Mouse (Mus musculus) cerebellum, adult 11 months (tissue): ENCODE data around the gene Rtn4rl1.

ENCODE experiments used
- DNase-seq: peaks from one replicate; pipeline ENCODE4 v3.0.0; 2022

Gene Rtn4rl1

DNA sequence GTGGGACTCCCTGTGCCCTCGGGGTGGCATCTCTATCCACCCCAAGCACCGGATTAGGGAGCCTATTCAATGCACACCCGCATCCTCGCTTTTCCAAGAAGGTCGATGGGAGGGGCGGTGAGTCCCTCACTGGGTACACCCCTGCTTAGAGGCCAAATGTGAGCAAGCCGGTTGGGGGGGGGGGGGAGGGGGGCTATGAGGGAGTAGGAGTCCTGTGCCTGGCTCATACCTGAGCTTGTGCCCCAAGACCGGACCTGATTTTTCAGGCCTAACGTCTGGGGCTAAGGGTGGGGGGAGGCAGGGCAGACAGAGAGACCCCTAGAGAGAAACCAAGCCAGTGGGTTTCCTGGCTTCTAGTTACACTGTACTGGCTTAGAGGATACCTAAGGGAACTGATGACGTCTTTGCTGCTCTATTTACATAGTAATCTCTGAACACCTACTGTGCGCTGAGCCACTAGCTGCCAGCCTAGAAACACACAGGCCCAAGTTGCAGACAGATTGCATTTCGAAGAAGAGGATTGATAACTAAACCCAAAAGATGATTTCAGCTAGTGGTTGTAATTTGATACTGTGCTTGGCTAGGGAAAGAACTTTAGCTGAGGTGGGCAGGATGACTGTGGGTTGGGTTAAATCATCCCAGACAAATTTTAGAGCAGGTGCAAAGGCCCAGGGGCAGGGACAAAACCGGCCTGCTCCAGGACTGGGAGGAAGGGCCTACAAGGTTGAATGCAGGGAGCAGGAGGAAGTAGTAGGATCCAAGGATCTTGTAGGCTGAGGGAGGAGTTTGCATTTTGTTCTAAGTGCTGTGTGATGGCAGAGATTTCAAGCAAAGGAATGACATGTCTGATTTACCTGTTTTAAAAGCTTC, 20.7 kb downstream of the Rtn4rl1 start:
- DNase-seq, result no peak

GRCm38 (mm10) chr11:75220115-75220514, 26.5 kb downstream of the Rtn4rl1 start:
- DNase-seq, result no peak

GRCm38 (mm10) chr11:75220517-75221145, 27.0 kb downstream of the Rtn4rl1 start:
- DNase-seq, result no peak

DNA sequence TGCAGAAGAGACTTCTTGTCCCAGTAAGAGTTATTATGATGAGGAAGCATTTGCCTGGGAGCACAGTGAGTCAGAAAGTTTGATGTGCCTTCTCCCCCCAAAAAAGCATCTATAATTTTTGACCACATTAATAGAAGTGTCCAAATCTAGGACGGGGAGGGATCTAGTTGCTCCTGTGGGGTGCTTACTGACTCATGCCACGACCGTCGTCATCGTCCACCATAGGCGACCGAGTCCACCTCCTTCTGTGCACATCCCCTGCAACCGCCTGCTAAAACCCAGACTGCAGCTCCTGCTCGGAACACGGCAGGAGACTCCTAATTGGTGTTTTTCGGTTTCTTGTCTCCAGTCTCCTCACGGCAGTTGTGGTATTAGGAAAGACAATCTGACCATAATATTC, 30.5 kb downstream of the Rtn4rl1 start:
- no peak for DNase-seq

DNA sequence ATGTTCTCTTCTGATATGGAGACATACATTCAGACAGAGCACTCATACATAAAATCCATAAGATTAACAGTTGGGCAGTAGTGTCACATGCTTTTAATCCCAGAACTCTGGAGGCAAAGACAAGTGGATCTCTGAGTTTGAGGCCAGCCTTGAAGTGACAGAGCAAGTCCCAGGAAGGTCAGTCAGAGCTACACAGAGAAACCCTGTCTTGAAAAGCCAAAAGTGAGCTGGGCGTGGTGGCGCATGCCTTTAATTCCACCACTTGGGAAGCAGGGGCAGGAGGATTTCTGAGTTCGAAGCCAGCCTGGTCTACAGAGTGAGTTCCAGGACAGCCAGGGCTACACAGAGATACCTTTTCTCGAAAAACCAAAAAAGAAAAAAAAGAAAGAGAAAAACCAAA, 31.3 kb downstream of the Rtn4rl1 start:
- DNase-seq, result no peak

GRCm38 (mm10) chr11:75227632-75228031, 34.0 kb downstream of the Rtn4rl1 start:
- no peak for DNase-seq

- no peak for DNase-seq
Observed at GRCm38 (mm10) chr11:75229289-75229688, 35.7 kb downstream of the Rtn4rl1 start.

- no peak for DNase-seq
Observed at GRCm38 (mm10) chr11:75230272-75230760, 36.7 kb downstream of the Rtn4rl1 start.

DNA sequence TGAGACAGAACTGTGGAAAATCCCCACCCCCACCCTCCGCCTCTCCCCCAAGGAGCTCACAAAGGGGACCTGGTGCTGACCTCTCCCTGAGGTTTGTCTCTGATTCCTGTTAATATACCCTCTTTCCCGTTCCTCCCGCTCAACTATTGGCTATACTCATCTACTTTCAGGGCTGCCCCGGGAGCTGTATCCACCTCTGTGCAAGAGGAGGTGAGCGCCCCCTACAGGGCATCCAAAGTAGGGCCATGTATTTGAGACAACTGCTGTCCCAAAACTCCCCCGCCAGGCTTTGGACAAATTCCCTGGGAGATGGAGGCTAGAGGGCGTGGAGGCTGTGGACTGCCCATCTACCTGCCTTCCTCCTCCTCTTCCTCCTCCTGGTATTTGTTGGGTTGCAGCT, 38.2 kb downstream of the Rtn4rl1 start:
- peak; percentile 73 for DNase-seq

GRCm38 (mm10) chr11:75232434-75232833, 38.9 kb downstream of the Rtn4rl1 start:
- DNase-seq, result no peak

GRCm38 (mm10) chr11:75234745-75235144, 41.2 kb downstream of the Rtn4rl1 start:
- no peak for DNase-seq

GRCm38 (mm10) chr11:75240158-75240934, 46.8 kb downstream of the Rtn4rl1 start:
- peak; percentile 88 for DNase-seq

- no peak for DNase-seq
Observed at GRCm38 (mm10) chr11:75242710-75243255, 49.2 kb downstream of the Rtn4rl1 start.

DNA sequence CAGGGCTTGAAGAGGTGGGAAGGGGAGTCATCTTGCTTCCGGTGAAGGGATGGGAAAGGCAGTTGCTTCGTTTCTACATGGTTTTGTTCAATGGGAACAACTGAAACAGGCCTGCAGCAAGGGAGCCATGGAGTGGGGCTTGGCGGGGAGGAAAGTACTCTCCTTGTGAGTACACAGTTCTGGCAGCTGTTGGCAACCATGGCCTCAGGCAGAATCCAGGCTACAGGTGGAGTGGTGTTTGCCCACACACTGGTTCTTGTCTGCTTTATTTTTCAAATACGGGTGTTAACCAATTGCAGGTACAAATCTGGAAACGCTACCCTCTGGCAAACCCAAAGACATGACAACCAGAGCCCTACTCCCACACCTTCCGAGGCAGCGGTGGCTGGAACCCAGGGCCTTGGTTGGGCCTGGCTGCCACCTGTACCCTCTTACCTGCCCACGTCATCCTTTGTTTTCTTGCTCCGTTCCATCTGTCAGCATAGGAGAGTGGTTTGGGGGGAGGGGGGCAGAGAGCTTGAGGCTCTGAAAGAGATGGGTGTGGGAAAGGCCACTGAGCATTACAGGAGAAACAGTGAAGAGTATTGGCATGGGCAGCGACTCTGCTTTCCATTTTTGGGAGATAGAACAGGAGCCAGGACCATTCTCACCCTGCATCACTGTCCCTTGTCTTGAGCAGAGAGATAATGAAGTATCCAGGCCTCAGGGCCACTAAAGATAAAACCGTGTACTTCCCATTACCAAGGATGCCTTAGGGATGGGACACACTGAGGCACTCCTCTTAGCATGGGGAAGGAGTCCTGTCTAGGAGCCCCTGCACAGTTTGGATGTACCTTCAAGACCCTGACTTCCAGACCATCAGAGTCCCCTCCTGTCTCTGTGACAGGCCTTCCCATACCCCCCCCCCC, 51.0 kb downstream of the Rtn4rl1 start:
- no peak for DNase-seq

DNA sequence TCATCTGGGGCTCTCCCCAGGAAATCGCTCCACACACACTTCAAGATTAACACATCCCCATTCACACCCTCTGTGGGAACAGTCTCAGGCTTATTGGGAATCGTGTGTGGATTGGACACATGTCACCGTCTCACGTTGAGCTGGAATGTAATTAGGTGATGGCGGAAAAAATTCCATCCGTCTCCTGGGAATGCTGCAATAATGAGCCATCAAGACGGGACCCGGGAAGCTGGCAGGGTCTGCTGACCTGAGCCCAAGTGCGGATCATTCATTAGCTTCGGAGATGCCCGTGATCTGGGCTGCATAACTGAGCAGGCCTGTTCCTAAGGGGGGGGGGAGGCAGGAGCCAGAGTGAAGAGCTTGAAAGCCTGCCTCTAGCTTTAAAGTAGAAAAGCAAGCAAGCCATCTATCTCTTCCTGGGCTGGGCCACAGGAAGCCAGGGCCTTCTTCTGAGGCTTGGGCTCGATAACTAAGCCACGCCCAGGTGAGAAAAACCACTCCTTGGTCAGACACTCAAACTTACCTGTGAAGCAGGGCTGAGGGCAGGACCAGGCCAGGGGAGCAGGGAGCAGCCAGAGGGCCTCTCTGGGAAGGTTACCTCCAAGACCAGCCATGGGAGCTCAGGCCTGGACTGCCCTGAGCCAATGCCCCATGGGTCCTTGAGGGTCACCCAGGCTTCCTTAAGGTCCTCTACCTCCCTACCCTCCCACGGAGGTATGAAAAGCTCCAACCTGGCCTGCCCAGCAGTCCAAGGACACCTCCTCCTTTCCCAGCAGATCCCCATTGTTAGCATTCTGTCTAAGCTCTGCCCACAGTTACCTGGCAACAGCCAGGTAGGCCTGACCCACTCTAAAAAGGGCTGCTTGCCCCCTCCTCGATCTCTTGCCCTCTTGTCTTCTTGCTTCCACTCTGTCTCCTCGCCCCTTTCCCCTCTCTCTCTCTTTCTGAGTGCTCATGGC, 52.1 kb downstream of the Rtn4rl1 start:
- no peak for DNase-seq

- no peak for DNase-seq
Observed at GRCm38 (mm10) chr11:75246589-75246988, 53.0 kb downstream of the Rtn4rl1 start.

DNA sequence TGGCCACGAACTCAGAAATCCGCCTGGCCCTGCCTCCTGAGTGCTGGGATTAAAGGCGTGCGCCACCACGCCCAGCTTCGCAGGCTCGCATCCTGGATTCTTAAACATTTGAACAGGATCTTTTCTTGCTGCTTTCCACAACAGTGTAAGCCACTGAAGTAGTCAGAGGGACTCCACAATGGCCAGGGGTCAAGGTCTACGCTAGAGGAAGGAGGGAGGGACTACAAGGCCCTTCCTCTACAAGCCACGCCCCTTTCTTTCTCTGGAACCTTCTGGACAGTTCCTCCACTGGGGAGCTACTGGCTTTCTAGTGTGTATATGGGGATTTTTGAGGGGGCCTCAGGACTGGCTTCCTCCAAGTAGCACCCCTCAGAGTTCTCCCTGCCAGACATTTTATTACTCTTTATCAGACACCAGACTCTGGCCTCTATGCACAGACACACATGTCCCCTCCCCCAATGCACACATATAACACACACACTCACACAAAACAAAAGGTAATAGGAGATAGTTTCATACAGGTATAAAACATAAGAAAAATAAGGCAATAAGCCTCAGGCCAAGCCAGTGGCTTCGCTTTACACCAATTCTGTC, 53.7 kb downstream of the Rtn4rl1 start:
- DNase-seq, result no peak

DNA sequence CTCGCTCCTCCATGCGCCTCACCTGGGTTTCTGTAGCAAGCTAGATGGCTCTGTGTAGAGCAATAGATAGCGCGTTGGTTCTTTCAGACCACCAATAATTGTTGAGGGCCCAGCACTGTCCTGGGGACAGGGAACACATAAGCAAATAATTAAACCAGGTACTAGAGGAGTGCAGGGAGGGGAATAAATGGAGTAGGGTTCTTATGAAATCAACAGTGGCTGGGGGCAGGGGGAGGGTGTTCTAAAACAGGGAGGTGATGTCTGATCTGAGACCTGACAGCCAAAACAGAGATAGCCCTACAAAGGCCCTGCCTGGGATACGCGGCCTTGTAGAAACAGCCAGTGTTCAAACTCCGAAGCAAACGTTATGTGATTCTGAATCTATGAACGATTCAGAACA, 56.0 kb downstream of the Rtn4rl1 start:
- no peak for DNase-seq

- no peak for DNase-seq
Observed at GRCm38 (mm10) chr11:75251006-75251512, 57.5 kb downstream of the Rtn4rl1 start.

GRCm38 (mm10) chr11:75251557-75252070, 58.0 kb downstream of the Rtn4rl1 start:
- DNase-seq, result no peak
